Mouse (Mus musculus): Measurements from ENCODE around the gene Armc5. TPM values are rescaled to one million over a fixed set of nuclear protein-coding genes. Genes with fewer than 3 reads are reported as not detected.

Gene Armc5
- total RNA-seq, 1 experiment, result 11.4 TPM

DNA sequence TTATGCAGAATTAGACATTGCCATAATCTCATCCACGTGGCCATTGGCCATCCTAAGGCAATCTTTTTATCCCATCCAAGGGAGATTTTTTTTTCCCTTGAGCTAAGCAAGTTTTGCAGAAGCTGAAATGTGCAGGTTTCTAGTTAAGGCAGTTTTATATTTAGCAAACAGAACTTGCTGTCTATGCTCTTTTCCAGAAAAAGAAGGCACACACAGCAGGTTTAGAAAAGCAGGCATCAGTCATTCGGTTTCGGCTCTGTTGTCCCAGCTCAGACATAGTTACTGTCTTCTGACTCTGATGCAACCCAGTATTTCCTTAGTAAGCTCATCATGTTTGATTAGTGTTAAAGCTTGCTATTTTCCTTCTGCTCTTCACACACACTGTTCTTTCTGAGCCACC lies 16.2 kb upstream of the Armc5 start:
- Histone ChIP-seq H3K36me3 (ENCODE audit: control insufficient read depth, insufficient read depth, low read length, poor library complexity, severe bottlenecking) (no peaks in the 10 kb centered on the region; the same call in 1 of the 2 replicates), H3K9ac (ENCODE audit: insufficient read depth, low read depth, low read length, poor library complexity, severe bottlenecking) (no peak overlapping the region), H3K9me3 (ENCODE audit: control insufficient read depth, insufficient read depth, low read depth, low read length) (no peaks in the 10 kb centered on the region), H3K4me3 (ENCODE audit: insufficient read depth in 1 of 2, low read depth in 1 of 2, low read length in 2 of 2, poor library complexity in 1 of 2, severe bottlenecking in 1 of 2) (no peak overlapping the region), H3K27ac (ENCODE audit: insufficient read depth, low read depth, low read length, poor library complexity, severe bottlenecking) (no peak overlapping the region), H3K4me1 (ENCODE audit: control insufficient read depth in 2 of 2, insufficient read depth in 2 of 2, low read length in 2 of 2, poor library complexity in 1 of 2) (no peaks in the 10 kb centered on the region)
- TF ChIP-seq ZC3H11A (IDR thresholded peaks at IDR 0.05; ENCODE audit: borderline replicate concordance, low read depth, low read length), result no peak
- no peak for TF ChIP-seq HCFC1 (IDR thresholded peaks at IDR 0.05; ENCODE audit: borderline replicate concordance, insufficient read depth, low read length)
- TF ChIP-seq MAFK (IDR thresholded peaks at IDR 0.05; ENCODE audit: insufficient read depth, low read depth, low read length), result no peak
- TF ChIP-seq CHD2 (IDR thresholded peaks at IDR 0.05; ENCODE audit: low read depth, low read length), result no peak
- no peak for TF ChIP-seq ZNF384 (IDR thresholded peaks at IDR 0.05; ENCODE audit: low read depth, low read length)
- no peak for DNase-seq (ENCODE audit: low read depth, low spot score)
- in situ Hi-C loops (cut with MboI; ENCODE audit: low sequenced_read_pairs in 2 of 2, unreplicated experiment in 2 of 2), result loop anchor here in 1 of 2 experiments (25.0 kb wide), 1 partner anchor 209 kb away; the partner anchor contains the start of gene Trim72

- in situ Hi-C loops (cut with MboI; ENCODE audit: low sequenced_read_pairs in 2 of 2, unreplicated experiment in 2 of 2), result no loop called here
These were observed 5.4 kb upstream of the Armc5 start for GRCm38 (mm10) chr7:128231741-128232140.

DNA sequence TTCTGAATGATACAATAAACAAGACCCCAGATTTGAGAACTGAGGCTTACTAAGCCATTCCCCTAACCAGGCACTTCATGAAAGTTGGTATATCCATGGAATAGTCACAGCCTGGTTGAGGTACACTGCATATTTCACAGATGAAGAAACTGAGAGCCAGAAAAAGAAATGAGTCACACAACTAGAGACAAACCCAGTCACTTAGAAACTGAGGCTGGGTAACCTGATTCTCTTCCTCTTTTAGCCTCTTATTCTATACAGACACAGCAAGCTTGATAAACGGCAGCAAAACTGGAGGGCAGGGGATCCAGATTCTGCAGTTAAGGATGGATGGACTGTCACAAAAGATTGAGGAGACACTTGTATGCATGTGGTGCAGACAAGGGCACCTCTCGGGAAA lies 2.3 kb upstream of the Armc5 start:
- TF ChIP-seq CHD2 (IDR thresholded peaks at IDR 0.05; ENCODE audit: low read depth, low read length) (no peak), HCFC1 (IDR thresholded peaks at IDR 0.05; ENCODE audit: borderline replicate concordance, insufficient read depth, low read length) (no peak), ZNF384 (IDR thresholded peaks at IDR 0.05; ENCODE audit: low read depth, low read length) (no peak), MAFK (IDR thresholded peaks at IDR 0.05; ENCODE audit: insufficient read depth, low read depth, low read length) (no peak), ZC3H11A (IDR thresholded peaks at IDR 0.05; ENCODE audit: borderline replicate concordance, low read depth, low read length) (no peak)
- no peak overlapping the region for H3K27ac ChIP-seq (ENCODE audit: insufficient read depth, low read depth, low read length, poor library complexity, severe bottlenecking)
- H3K9ac ChIP-seq (ENCODE audit: insufficient read depth, low read depth, low read length, poor library complexity, severe bottlenecking), result no peak overlapping the region
- H3K4me3 ChIP-seq (ENCODE audit: insufficient read depth in 1 of 2, low read depth in 1 of 2, low read length in 2 of 2, poor library complexity in 1 of 2, severe bottlenecking in 1 of 2), result no peak overlapping the region
- H3K36me3 ChIP-seq (ENCODE audit: control insufficient read depth, insufficient read depth, low read length, poor library complexity, severe bottlenecking), result peaks cover under 1% of the 10 kb centered on the region; the same call in 1 of the 2 replicates
- H3K9me3 ChIP-seq (ENCODE audit: control insufficient read depth, insufficient read depth, low read depth, low read length), result no peaks in the 10 kb centered on the region
- in situ Hi-C loops (cut with MboI; ENCODE audit: low sequenced_read_pairs in 2 of 2, unreplicated experiment in 2 of 2), result no loop called here
- no peak for DNase-seq (ENCODE audit: low read depth, low spot score)
- H3K4me1 ChIP-seq (ENCODE audit: control insufficient read depth in 2 of 2, insufficient read depth in 2 of 2, low read length in 2 of 2, poor library complexity in 1 of 2), result peaks cover 0 to 2% of the 10 kb centered on the region in 2 experiments; a peak in 1 of 4 replicates

More at GRCm38 (mm10) chr7:128231741-128232140, 5.4 kb upstream of the Armc5 start:
- no peak for TF ChIP-seq HCFC1 (IDR thresholded peaks at IDR 0.05; ENCODE audit: borderline replicate concordance, insufficient read depth, low read length)
- no peak for TF ChIP-seq ZC3H11A (IDR thresholded peaks at IDR 0.05; ENCODE audit: borderline replicate concordance, low read depth, low read length)
- no peak for TF ChIP-seq ZNF384 (IDR thresholded peaks at IDR 0.05; ENCODE audit: low read depth, low read length)
- TF ChIP-seq MAFK (IDR thresholded peaks at IDR 0.05; ENCODE audit: insufficient read depth, low read depth, low read length), result no peak
- no peak for TF ChIP-seq CHD2 (IDR thresholded peaks at IDR 0.05; ENCODE audit: low read depth, low read length)
- Histone ChIP-seq H3K9me3 (ENCODE audit: control insufficient read depth, insufficient read depth, low read depth, low read length) (no peaks in the 10 kb centered on the region), H3K4me3 (ENCODE audit: insufficient read depth in 1 of 2, low read depth in 1 of 2, low read length in 2 of 2, poor library complexity in 1 of 2, severe bottlenecking in 1 of 2) (no peak overlapping the region), H3K4me1 (ENCODE audit: control insufficient read depth in 2 of 2, insufficient read depth in 2 of 2, low read length in 2 of 2, poor library complexity in 1 of 2) (no peaks in the 10 kb centered on the region), H3K36me3 (ENCODE audit: control insufficient read depth, insufficient read depth, low read length, poor library complexity, severe bottlenecking) (no peaks in the 10 kb centered on the region), H3K9ac (ENCODE audit: insufficient read depth, low read depth, low read length, poor library complexity, severe bottlenecking) (no peak overlapping the region), H3K27ac (ENCODE audit: insufficient read depth, low read depth, low read length, poor library complexity, severe bottlenecking) (no peak overlapping the region)
- DNase-seq (ENCODE audit: low read depth, low spot score), result peak; percentile 66

GRCm38 (mm10) chr7:128235481-128235880 lies 1.7 kb upstream of the Armc5 start:
- Histone ChIP-seq H3K9ac (ENCODE audit: insufficient read depth, low read depth, low read length, poor library complexity, severe bottlenecking) (no peak overlapping the region), H3K4me3 (ENCODE audit: insufficient read depth in 1 of 2, low read depth in 1 of 2, low read length in 2 of 2, poor library complexity in 1 of 2, severe bottlenecking in 1 of 2) (no peak overlapping the region), H3K4me1 (ENCODE audit: control insufficient read depth in 2 of 2, insufficient read depth in 2 of 2, low read length in 2 of 2, poor library complexity in 1 of 2) (peaks cover 0 to 2% of the 10 kb centered on the region in 2 experiments; a peak in 1 of 4 replicates), H3K36me3 (ENCODE audit: control insufficient read depth, insufficient read depth, low read length, poor library complexity, severe bottlenecking) (peaks cover 5% of the 10 kb centered on the region; the same call in 1 of the 2 replicates), H3K27ac (ENCODE audit: insufficient read depth, low read depth, low read length, poor library complexity, severe bottlenecking) (no peak overlapping the region), H3K9me3 (ENCODE audit: control insufficient read depth, insufficient read depth, low read depth, low read length) (no peaks in the 10 kb centered on the region)
- no peak for DNase-seq (ENCODE audit: low read depth, low spot score)
- in situ Hi-C loops (cut with MboI; ENCODE audit: low sequenced_read_pairs in 2 of 2, unreplicated experiment in 2 of 2), result no loop called here
- no peak for TF ChIP-seq CHD2 (IDR thresholded peaks at IDR 0.05; ENCODE audit: low read depth, low read length)
- no peak for TF ChIP-seq MAFK (IDR thresholded peaks at IDR 0.05; ENCODE audit: insufficient read depth, low read depth, low read length)
- no peak for TF ChIP-seq ZC3H11A (IDR thresholded peaks at IDR 0.05; ENCODE audit: borderline replicate concordance, low read depth, low read length)
- no peak for TF ChIP-seq ZNF384 (IDR thresholded peaks at IDR 0.05; ENCODE audit: low read depth, low read length)
- no peak for TF ChIP-seq HCFC1 (IDR thresholded peaks at IDR 0.05; ENCODE audit: borderline replicate concordance, insufficient read depth, low read length)
